Mouse (Mus musculus): ENCODE results near the gene Plxnb2. TPM values are rescaled to one million over a fixed set of nuclear protein-coding genes. Genes with fewer than 3 reads are reported as not detected.

Gene Plxnb2
- total and polyA plus RNA-seq, 3 experiments, result 0.17 to 0.19 TPM; not detected in 1

- no peaks in the 10 kb centered on the region for H3K9me3 ChIP-seq (replicated peaks; ENCODE audit: insufficient read depth, low read length)
- no peaks in the 10 kb centered on the region for H3K4me1 ChIP-seq (ENCODE audit: control insufficient read depth in 1 of 2, insufficient read depth in 2 of 2, low read length in 2 of 2)
- peak; percentile 89 for DNase-seq (ENCODE audit: low read depth, low spot score)
- H3K27ac ChIP-seq (ENCODE audit: control insufficient read depth, low read depth, low read length), result no peak overlapping the region
- no peaks in the 10 kb centered on the region; a peak in 1 of 4 replicates for H3K27me3 ChIP-seq (ENCODE audit: control insufficient read depth in 1 of 2, insufficient read depth in 2 of 2, low read length in 2 of 2)
- no peaks in the 10 kb centered on the region for H3K36me3 ChIP-seq (ENCODE audit: control insufficient read depth in 1 of 2, insufficient read depth in 2 of 2, low read length in 2 of 2)
- no peaks in the 10 kb centered on the region for H3K79me2 ChIP-seq (ENCODE audit: control insufficient read depth, insufficient read depth, low read length, poor library complexity)
- H3K4me3 ChIP-seq (ENCODE audit: control insufficient read depth in 1 of 2, insufficient read depth in 1 of 2, low read depth in 2 of 2, low read length in 2 of 2), result no peak overlapping the region
- TF ChIP-seq RAD21 (IDR thresholded peaks at IDR 0.05; ENCODE audit: low read depth, low read length) (peak; percentile 65), ZC3H11A (IDR thresholded peaks at IDR 0.05; ENCODE audit: low read depth, low read length) (peak; percentile 65), POLR2A (IDR thresholded peaks at IDR 0.05; ENCODE audit: control insufficient read depth in 1 of 2, insufficient read depth in 1 of 2, low read depth in 1 of 2, low read length in 2 of 2, poor library complexity in 1 of 2) (no peak), GATA1 (IDR thresholded peaks at IDR 0.05; ENCODE audit: low read depth, low read length) (peak; percentile 53; the same call in 1 of the 2 replicates), SIN3A (IDR thresholded peaks at IDR 0.05; ENCODE audit: low read length) (0 out of 2 replicates have a peak, but pooled peaks have one; percentile 23), TBP (IDR thresholded peaks at IDR 0.05; ENCODE audit: low read depth, low read length) (no peak), USF1 (IDR thresholded peaks at IDR 0.05; ENCODE audit: low read depth, low read length) (no peak), CTCF (IDR thresholded peaks at IDR 0.05 in 2 of 3, conservative IDR thresholded peaks at IDR 0.05 in 1 of 3; ENCODE audit: control insufficient read depth in 1 of 3, insufficient read depth in 1 of 3, low read depth in 2 of 3, low read length in 3 of 3, poor library complexity in 1 of 3, severe bottlenecking in 1 of 3) (peak; percentile 82 to 89 (median 85)), SMC3 (IDR thresholded peaks at IDR 0.05; ENCODE audit: low read depth, low read length) (peak; percentile 80)
- no peak overlapping the region for H3K9ac ChIP-seq (ENCODE audit: control insufficient read depth, low read depth, low read length, poor library complexity, severe bottlenecking)
Observed at GRCm38 (mm10) chr15:89157954-89158353, 22.6 kb downstream of the Plxnb2 start.

- DNase-seq (ENCODE audit: low read depth, low spot score), result no peak
- Histone ChIP-seq H3K27ac (ENCODE audit: control insufficient read depth, low read depth, low read length) (no peak overlapping the region), H3K79me2 (ENCODE audit: control insufficient read depth, insufficient read depth, low read length, poor library complexity) (no peaks in the 10 kb centered on the region), H3K9me3 (replicated peaks; ENCODE audit: insufficient read depth, low read length) (no peaks in the 10 kb centered on the region), H3K36me3 (ENCODE audit: control insufficient read depth in 1 of 2, insufficient read depth in 2 of 2, low read length in 2 of 2) (no peaks in the 10 kb centered on the region), H3K4me1 (ENCODE audit: control insufficient read depth in 1 of 2, insufficient read depth in 2 of 2, low read length in 2 of 2) (no peaks in the 10 kb centered on the region), H3K4me3 (ENCODE audit: control insufficient read depth in 1 of 2, insufficient read depth in 1 of 2, low read depth in 2 of 2, low read length in 2 of 2) (no peak overlapping the region), H3K9ac (ENCODE audit: control insufficient read depth, low read depth, low read length, poor library complexity, severe bottlenecking) (no peak overlapping the region), H3K27me3 (ENCODE audit: control insufficient read depth in 1 of 2, insufficient read depth in 2 of 2, low read length in 2 of 2) (peaks cover 0 to 1% of the 10 kb centered on the region in 2 experiments; a peak in 1 of 4 replicates)
- no peak for TF ChIP-seq GABPA (IDR thresholded peaks at IDR 0.05; ENCODE audit: low read depth, low read length)
Observed at GRCm38 (mm10) chr15:89152312-89152711, 28.3 kb downstream of the Plxnb2 start.

GRCm38 (mm10) chr15:89150041-89150390 lies 30.6 kb downstream of the Plxnb2 start:
- Histone ChIP-seq H3K4me3 (ENCODE audit: control insufficient read depth in 1 of 2, insufficient read depth in 1 of 2, low read depth in 2 of 2, low read length in 2 of 2) (no peak overlapping the region), H3K79me2 (ENCODE audit: control insufficient read depth, insufficient read depth, low read length, poor library complexity) (no peaks in the 10 kb centered on the region), H3K9me3 (replicated peaks; ENCODE audit: insufficient read depth, low read length) (no peaks in the 10 kb centered on the region), H3K36me3 (ENCODE audit: control insufficient read depth in 1 of 2, insufficient read depth in 2 of 2, low read length in 2 of 2) (no peaks in the 10 kb centered on the region), H3K27me3 (ENCODE audit: control insufficient read depth in 1 of 2, insufficient read depth in 2 of 2, low read length in 2 of 2) (peaks cover 0 to 1% of the 10 kb centered on the region in 2 experiments; a peak in 1 of 4 replicates), H3K9ac (ENCODE audit: control insufficient read depth, low read depth, low read length, poor library complexity, severe bottlenecking) (no peak overlapping the region), H3K27ac (ENCODE audit: control insufficient read depth, low read depth, low read length) (no peak overlapping the region), H3K4me1 (ENCODE audit: control insufficient read depth in 1 of 2, insufficient read depth in 2 of 2, low read length in 2 of 2) (no peaks in the 10 kb centered on the region)
- TF ChIP-seq MXI1 (IDR thresholded peaks at IDR 0.05; ENCODE audit: low read depth, low read length) (peak; percentile 70), RCOR1 (IDR thresholded peaks at IDR 0.05; ENCODE audit: low read depth, low read length) (no peak), SIN3A (IDR thresholded peaks at IDR 0.05; ENCODE audit: low read length) (peak; percentile 65), MEF2A (IDR thresholded peaks at IDR 0.05; ENCODE audit: extremely low read depth, insufficient replicate concordance, low read depth, low read length, poor library complexity, severe bottlenecking) (no peak), MAZ (IDR thresholded peaks at IDR 0.05; ENCODE audit: low read depth, low read length) (no peak)
- peak; percentile 69 for DNase-seq (ENCODE audit: low read depth, low spot score)

Data from MEL (cell line).